Mouse (Mus musculus): Measurements from ENCODE around the gene Sult5a1.

Sult5a1 gene

GRCm38 (mm10) chr8:123101244-123101643, 56.9 kb downstream of the Sult5a1 start:
- no peak for DNase-seq (ENCODE audit: low spot score in 2 of 2)

GRCm38 (mm10) chr8:123100288-123100687, 57.8 kb downstream of the Sult5a1 start:
- no peak for DNase-seq (ENCODE audit: low spot score in 2 of 2)

GRCm38 (mm10) chr8:123097786-123098584, 60.1 kb downstream of the Sult5a1 start:
- peak; percentile 76 to 77 for DNase-seq (ENCODE audit: low spot score in 2 of 2)

- peak; percentile 73 to 74 for DNase-seq (ENCODE audit: low spot score in 2 of 2)
These were observed 60.9 kb downstream of the Sult5a1 start for GRCm38 (mm10) chr8:123097216-123097615.
